ENCODE assay signal across 23 mouse cellular contexts in the genomic region with DNA sequence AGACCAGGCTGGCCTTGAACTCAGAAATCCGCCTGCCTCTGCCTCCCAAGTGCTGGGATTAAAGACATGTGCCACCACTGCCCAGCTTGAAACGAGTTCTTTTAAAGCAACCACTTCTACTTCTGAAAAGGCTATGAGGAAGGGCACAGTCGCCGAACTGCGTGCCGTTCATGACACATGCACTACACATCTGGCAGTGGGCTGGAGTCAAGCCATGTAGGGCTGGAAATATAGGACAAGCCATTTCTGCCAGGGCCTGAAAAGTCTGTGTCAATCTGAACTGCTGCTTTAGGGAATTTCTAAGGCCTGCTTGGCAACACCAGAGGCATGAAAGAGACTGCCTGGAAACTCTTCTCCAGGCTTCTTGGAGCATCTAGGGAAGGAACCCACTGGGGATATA.
DNase-seq lines count a peak whose midpoint lies in the region; ATAC-seq lines count a peak whose summit lies in the region.
"Had no signal": no experiment of that assay in that cellular context is flagged by ENCODE, and none has a peak within 500 bp of the region (broad histone marks: within the 10 kb centered on the region; RNA-seq: fewer than 3 reads in every experiment).

No protein-coding gene starts in this region.

- H3K27me3 ChIP-seq in hindbrain, embryonic 16.5 days (replicated peaks; ENCODE audit: control insufficient read depth, insufficient read depth, low read length) = no peaks in the 10 kb centered on the region
- H3K27me3 ChIP-seq: embryonic facial prominence, embryonic 13.5 days; embryonic facial prominence, embryonic 15.5 days; forebrain, embryonic 13.5 days; forebrain, embryonic 15.5 days; Patski had no signal

- WGBS in hindbrain, embryonic 16.5 days = 95% methylated on average over 6 of the region's 6 CpGs

- no peak overlapping the region for H3K4me2 ChIP-seq in hindbrain, embryonic 16.5 days (ENCODE audit: low read length)
- H3K4me2 ChIP-seq: embryonic facial prominence, embryonic 13.5 days; embryonic facial prominence, embryonic 15.5 days; forebrain, embryonic 13.5 days; forebrain, embryonic 15.5 days had no signal

- H3K9me3 ChIP-seq in hindbrain, embryonic 16.5 days (ENCODE audit: control insufficient read depth, low read length) = no peaks in the 10 kb centered on the region
- H3K9me3 ChIP-seq: embryonic facial prominence, embryonic 13.5 days; embryonic facial prominence, embryonic 15.5 days; forebrain, embryonic 13.5 days; forebrain, embryonic 15.5 days had no signal

- H3K36me3 ChIP-seq in hindbrain, embryonic 16.5 days (ENCODE audit: control insufficient read depth, insufficient read depth, low read length) = peaks cover 2% of the 10 kb centered on the region; the same call in 1 of the 2 replicates

- H3K4me1 ChIP-seq in hindbrain, embryonic 16.5 days (ENCODE audit: control insufficient read depth, insufficient read depth, low read depth, low read length) = no peaks in the 10 kb centered on the region
- H3K4me1 ChIP-seq: embryonic facial prominence, embryonic 13.5 days; embryonic facial prominence, embryonic 15.5 days; forebrain, embryonic 13.5 days; forebrain, embryonic 15.5 days had no signal

- H3K9ac ChIP-seq in hindbrain, embryonic 16.5 days (ENCODE audit: low read depth, low read length) = no peak overlapping the region
- H3K9ac ChIP-seq: embryonic facial prominence, embryonic 13.5 days; embryonic facial prominence, embryonic 15.5 days; forebrain, embryonic 13.5 days; forebrain, embryonic 15.5 days; forebrain, postnatal 0 days had no signal

- DNase-seq in 3134 (ENCODE audit: extremely low read depth, insufficient read length, low spot score) (peak; percentile 52), 3T3-L1 (ENCODE audit: low read depth, low spot score) (peak; percentile 52), adipocyte (ENCODE audit: low spot score) (peak; percentile 64)
- DNase-seq: adrenal gland, adult 2 months; adrenal gland, postnatal 10 days; adrenal gland, postnatal 25 days; cerebellum, adult 11 months; cerebellum, adult 18-20 months; cerebellum, adult 8-10 months; cerebellum, adult 9-11 months; cerebellum, postnatal 14 days; cerebellum, postnatal 36 days; embryo, embryonic 11 days; forebrain, postnatal 0 days had no signal

- no peak overlapping the region for H3K4me3 ChIP-seq in hindbrain, embryonic 16.5 days (ENCODE audit: low read length)
- H3K4me3 ChIP-seq: embryonic facial prominence, embryonic 13.5 days; embryonic facial prominence, embryonic 15.5 days; erythroblast, embryonic 14.5 days; forebrain, embryonic 13.5 days; forebrain, embryonic 15.5 days had no signal

- ATAC-seq in hindbrain, embryonic 16.5 days = no peak
- ATAC-seq in erythroid progenitor cell, adult 5-6 weeks (replicated peaks; ENCODE audit: low FRiP score, poor library complexity, severe bottlenecking) = no peak
- ATAC-seq: activated CD4-positive, CD25-positive, alpha-beta regulatory T cell, adult 4 months; forebrain, embryonic 13.5 days; forebrain, embryonic 15.5 days; forebrain, postnatal 0 days; Patski had no signal

- H3K27ac ChIP-seq in hindbrain, embryonic 16.5 days (ENCODE audit: low read depth, low read length) = no peak overlapping the region
- H3K27ac ChIP-seq: embryonic facial prominence, embryonic 13.5 days; embryonic facial prominence, embryonic 15.5 days; forebrain, embryonic 13.5 days; forebrain, embryonic 15.5 days had no signal
